Mouse (Mus musculus): ENCODE results near the gene Nupr1.

- no peak for TF ChIP-seq CTCF (IDR thresholded peaks at IDR 0.05; ENCODE audit: insufficient read depth, low read depth, low read length)
- TF ChIP-seq POLR2A (IDR thresholded peaks at IDR 0.05; ENCODE audit: insufficient read depth, low read depth, low read length): no peak
Measured at GRCm38 (mm10) chr7:126663646-126664045, 33.0 kb upstream of the Nupr1 start.
